Mouse (Mus musculus) adrenal gland, postnatal 36 days (tissue): ENCODE results near the gene Arhgap24. TPM values are rescaled to one million over a fixed set of nuclear protein-coding genes. Genes with fewer than 3 reads are reported as not detected.

Source experiments
- DNase-seq, 2 experiments: peaks; one replicate each; pipeline ENCODE4 v3.0.0; 2021; ENCODE audit warnings: mixed read lengths in 1 of 2
- total RNA-seq, 2 experiments: library from RNA; stranded (reverse); gene quantifications; 2 replicates each; pipeline ENCODE4 v1.2.3; 2021

Gene Arhgap24
- total RNA-seq, 2 experiments from 2014 or later, result 11.7 to 16.0 TPM

DNA sequence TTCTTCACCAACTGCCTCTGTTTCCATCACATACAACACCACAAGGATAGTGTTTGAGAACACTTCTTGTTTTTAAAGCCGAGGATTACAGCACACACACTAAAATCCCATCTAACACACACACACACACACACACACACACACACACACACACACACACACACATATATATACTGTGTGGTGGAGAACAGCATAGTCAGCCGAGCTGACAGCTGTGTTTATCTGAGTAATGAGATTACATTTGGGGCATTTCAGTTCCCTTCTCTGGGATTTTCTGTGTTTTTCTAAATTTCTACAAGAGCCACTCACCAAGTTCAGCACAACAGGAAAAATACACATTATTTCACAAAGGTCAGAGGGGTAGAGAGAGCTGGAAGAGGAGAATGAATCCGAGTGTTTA, 96.5 kb downstream of the Arhgap24 start:
- no peak for DNase-seq

DNA sequence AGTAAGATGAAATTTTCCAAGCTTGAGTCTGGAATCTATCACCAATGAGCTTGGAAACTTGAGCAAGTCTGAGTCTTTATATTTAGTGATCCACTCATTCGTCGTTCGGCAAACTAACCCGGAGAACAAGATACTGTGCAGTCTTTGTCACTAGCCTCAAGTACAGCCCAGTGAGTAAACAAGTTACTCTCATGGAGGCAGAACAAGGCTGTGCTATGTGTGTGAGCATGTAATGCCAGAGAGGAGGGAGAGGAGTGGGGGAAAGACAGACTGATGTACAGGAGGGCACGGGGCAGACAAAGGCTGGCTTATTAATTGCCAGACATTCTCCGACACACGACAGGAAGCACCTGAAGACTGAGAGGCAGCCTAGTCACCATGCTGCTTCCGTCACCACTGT, 97.2 kb downstream of the Arhgap24 start:
- no peak for DNase-seq

DNA sequence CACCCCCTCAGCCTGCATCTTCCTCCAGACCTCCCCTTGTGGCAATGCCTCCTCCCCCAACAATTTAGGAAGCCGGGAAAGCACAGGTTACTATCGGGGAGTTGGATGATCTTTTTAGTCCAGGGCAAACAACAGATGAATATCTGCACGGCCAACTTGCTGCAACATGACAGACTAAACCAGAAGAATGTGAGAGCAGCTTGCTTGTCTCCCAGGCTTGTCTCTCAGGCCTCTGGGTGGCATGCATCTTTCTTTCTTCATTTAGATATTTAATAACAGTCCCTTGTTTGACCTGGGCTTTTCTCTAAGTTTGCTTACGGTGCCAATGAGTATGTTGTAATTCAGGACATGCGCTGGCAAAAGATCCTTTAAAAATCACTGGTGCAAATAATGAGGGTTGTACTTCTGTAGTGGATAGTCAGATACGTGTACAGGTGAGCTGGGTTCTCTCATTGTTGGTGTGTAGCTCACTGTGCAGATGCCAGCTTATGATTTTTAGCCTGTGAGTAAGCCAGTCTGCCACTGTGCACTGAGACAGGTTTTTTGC, 101.7 kb downstream of the Arhgap24 start:
- no peak for DNase-seq

DNA sequence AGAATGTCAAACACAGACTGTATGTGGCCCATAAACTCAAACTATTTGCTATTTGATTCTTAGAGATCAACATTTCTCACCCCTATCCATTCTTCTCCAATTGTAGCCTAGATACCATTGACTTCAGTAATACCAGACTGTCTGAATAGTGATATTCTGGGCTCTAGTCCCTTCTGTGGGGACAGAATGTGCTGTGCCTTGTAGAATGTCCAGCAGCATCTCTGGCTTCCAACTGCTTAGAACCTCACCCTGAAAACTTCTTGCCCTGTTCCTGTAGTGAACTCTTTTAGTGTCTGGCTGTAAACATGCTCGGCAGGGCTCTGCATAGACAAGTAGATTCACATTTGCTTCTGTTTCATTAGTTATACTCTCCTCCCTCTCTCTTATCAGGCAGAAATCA, 110.2 kb downstream of the Arhgap24 start:
- DNase-seq, result no peak

DNA sequence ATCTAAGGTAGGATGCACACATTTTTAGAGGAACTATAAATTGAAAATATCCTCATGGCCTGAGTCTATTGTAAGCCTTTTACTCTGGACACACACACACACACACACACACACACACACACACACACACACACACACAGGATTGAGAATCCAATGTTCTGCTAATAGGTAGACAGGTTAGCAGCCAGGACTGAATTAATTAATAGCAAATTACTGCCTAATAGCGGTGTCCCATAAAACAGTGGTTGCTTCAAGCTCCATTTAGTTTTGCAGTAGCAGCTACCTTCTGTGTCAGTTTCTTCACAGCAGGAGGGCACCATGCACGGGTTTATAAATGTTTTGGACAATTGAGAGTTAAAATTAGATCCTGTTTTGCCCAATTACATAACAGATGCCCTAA, 111.9 kb downstream of the Arhgap24 start:
- DNase-seq, result no peak

DNA sequence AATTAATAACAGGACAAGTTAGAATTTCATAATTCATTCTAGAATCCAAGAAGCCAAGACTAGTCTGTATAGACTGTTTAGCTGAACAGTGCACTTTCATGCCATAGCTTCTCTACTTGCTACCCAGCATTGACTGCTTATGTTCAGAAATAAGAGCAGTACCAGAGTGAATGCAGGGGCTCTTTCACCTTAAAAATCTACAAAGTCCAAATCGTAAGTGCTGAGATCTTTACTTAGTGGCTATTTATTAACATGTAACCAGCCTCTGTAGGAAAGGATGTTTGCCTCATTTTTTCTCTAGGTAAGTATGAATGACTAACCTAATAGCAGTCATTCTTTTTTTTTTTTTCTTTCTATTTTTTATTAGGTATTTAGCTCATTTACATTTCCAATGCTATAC, 117.9 kb downstream of the Arhgap24 start:
- no peak for DNase-seq

DNA sequence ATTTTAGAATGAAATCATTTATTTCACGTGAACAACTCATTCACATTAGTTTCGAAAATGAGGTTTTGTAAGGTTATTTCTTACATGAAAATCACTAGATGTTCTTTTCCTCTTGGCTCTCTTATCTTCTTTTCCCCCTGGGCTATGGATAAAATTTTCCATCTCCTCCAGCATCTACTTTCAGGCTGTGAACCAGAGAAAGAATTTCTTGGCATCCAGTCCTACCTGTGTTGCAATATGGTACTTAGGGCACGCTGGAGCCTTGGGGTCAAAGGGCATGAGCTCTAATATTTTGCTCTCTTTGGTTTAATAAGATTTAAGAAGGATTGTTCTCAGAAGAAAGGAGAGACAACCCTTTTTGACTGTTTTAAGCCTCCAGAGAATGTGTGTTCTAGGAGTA, 132.4 kb downstream of the Arhgap24 start:
- peak in 1 of 2 experiments; percentile 37 for DNase-seq

DNA sequence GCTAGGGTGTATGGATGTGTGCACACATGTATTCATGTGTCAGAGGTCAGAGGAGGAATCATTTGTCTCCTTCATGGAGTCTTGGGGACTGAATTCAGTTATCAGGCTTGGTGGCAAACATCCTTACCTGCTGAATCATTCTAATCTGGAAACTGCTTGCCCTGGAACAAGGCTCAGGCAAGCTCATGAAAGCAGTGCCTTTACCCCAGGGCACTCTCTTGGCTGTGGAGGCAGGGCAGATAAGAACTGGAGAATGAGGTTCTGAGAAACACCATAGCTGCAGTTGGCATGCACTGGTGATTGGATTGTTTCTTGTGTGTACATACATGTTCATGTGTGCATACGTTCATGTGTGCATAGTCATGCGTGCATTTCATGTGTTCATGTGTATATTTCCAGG, 132.9 kb downstream of the Arhgap24 start:
- DNase-seq, result no peak

DNA sequence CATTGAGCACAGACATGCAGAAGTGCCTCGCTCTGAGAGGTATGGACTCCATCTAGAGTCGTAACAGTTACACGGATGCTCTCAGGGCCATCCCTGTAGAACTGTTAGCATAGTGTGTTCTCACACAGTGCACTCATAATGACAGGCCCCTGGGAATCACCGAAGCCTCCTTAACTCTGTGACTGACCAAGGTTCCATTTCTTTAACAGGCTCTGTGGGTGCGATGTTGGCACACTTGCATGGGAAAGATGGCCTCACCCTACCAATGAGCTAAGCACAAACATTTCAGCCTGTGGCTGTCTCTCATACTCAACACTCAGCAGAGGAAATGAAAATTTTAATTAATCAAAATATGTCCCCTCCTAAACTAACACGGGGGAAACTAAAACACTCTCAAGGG, 134.1 kb downstream of the Arhgap24 start:
- no peak for DNase-seq

DNA sequence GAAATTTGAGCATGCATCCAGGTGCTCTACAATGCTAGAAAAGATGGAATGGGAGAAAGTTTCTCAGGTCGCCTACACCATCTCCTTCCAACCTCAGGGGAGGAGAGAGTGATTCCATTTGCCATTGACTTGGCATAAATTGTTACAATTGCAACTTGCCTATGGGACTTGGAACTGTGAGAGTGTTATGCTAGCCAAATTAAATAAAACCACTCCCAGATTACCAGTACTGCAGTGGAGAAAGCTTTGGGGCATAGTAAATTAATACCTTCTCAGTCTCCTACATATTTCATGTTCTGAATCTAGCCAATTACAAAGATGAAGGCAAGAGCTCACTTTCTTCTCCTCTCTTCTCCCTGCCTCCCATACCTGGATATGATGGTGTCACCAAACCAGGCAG, 139.8 kb downstream of the Arhgap24 start:
- no peak for DNase-seq

DNA sequence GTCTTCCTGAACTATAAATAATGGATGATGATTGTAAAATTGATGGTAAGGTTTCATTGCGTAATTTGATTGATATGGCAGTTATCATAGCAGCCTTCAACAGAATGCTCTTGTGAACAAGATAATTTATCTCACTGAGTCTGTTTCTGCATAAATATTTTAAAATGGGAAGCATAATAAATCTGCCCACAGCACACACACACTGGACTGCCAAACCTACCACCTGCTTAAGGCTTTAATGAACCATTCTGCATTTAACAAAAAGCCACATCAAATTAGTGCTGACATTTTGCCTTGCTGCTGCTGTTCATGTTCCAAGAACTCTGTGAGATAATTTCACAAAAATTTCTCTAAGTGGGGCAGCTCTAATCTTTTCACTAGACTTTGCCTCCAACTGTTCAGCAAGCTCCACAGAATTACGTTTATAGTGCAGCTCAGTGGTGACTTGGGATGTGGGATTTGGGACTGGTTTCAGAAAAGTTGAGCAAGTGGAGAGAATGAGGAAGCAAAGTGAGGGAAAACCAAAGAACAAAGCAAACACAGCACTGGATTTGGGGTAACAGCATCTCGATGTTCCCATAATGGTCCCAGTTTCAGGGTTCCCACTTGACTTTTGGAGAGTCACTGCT, 142.7 kb downstream of the Arhgap24 start:
- DNase-seq, result no peak

DNA sequence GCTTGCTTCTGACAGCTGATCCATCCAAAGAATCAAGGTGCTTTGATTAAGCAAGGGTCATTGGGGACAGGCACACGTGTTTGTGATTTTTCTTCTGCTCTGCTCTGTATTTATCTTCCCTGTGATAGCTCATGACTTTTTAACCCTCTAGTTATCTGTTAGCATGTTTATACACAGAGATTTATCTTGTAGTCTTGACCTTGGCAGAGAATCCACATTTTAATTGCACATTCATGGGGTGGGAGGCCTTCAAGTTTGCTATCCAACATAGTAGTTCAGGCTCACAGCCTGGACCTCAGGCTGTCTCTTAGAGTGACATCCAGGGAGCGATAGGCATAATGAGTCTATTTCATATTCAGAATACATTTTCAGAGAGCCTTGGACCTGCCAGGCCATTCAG, 145.5 kb downstream of the Arhgap24 start:
- no peak for DNase-seq

DNA sequence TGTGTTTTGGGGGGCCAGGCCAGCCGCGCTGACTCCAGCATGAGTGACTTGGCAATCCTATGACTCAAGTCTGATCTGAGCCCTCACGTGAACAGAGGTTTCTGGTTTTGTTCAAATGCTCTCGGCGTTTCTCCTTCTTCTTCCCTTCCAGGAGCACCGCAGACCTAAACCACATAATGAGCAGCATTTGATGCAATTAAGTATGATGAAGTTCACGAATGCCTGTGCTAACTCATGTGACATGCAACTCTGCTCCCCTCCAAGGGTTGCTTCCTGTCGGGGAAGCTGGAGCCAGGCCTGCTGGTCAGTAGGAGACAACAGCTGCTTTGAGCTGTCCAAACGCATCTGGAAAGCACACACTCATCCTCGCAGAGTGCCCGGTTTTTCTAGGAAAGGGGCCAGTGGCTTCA, 148.2 kb downstream of the Arhgap24 start:
- DNase-seq, result no peak

DNA sequence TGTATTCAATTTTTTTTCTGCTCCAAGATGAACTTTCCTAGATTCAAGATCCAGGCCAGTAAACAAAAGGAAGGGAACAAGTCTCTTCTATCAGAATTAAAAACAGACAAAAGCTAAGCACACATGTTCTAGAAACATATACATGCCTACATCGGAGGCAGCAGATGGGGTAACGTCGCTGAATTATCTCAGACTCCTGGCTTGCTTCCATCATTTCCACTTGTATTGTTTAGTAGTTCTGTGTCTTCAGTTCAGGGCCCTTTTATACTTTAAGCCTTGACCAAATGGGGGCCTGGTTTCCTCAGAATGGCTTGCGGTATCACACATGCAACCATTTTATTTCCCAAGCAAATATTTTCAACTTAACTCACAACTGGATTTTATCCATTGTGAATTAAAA, 154.4 kb downstream of the Arhgap24 start:
- no peak for DNase-seq

DNA sequence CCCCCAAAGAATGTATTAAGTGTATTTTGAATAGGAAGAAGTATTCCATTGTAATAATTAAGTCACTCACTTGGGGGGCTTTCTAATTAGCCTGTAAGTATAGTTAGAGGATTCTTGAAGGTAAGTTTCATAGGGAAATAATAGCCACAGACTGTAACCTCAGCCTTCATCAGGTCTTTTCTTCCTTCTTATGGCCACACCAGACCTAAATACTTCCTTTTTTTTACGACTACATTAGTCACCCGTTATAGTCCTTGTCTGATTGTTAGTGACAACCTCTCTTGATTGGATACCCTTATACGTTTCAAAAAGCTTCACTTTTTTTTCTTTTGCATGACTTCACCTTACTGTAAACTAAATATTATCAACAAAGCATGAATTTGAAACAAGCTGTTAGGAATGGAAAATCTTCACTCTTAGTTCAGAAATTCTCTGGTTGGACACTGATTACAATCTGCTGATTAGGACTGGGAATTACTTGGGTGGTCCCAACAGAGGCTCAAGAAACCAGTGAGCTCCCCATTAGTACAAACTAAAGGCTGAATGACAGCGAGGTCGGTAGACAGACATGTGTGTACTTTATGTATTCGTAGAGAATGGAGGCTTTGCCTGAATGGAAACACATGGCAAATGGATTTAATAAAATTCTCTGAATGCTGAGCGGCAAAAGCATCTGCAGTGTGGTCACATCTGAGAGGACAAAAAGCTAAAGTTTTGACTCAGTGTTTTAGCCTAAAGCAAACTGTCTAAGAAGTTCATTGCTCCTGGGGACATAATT, 158.8 kb downstream of the Arhgap24 start:
- DNase-seq, result no peak

DNA sequence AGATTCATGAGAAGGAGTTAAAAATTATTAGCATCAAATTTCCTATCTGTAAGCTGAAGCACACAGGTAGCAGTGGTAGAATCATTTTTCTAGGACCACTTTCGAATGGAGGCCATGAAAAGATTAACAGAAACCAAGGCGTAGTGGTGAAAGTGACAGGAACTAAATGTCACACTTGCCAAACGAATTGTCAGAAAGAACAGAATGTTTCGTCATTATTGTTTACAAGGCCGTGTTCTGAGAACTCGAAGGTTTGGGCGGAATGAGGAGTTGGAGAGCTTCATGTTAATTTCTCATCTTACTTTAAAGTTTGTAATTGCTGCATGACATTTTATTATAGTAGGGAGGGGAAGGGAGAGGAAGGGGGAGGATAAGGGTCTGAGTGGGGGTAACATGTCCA, 162.2 kb downstream of the Arhgap24 start:
- no peak for DNase-seq

DNA sequence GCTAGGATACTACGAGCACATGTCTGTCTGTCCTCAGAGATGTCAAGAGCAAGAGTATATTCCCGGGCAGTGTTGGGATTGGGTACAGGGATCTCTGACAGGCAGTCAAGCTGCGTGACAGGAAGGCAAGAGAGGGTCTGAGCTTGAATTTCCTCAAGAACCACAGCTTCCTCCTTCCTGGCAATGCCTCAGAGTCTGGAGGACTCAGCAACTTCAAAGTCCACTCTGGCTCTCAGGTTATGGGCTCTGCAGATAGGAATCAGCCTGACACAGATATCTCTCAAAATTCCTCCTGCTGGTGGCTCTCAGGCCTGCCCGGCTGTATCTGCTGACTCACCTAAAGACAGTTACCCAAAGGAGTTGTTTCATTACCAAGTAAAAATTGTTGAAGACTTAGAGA, 162.6 kb downstream of the Arhgap24 start:
- no peak for DNase-seq

DNA sequence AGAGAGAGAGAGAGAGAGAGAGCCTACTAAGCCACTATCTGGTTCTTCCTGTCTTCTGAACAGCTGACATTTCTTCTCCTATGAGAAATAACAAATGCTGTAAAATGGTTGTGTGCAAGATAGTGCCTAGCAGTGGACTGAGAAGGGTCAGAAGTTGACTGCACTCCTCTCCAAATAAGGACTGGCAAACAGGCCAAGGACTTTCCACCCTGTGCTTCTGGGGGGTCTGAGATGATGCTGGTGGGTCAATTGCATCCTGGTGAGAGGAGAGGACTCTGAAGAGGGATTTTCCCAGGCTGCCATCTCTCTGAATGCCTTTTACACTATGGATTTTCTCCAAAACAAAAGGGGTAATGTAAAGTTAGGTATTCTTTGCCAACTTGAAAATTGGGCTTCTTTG, 177.9 kb downstream of the Arhgap24 start:
- DNase-seq, result no peak

DNA sequence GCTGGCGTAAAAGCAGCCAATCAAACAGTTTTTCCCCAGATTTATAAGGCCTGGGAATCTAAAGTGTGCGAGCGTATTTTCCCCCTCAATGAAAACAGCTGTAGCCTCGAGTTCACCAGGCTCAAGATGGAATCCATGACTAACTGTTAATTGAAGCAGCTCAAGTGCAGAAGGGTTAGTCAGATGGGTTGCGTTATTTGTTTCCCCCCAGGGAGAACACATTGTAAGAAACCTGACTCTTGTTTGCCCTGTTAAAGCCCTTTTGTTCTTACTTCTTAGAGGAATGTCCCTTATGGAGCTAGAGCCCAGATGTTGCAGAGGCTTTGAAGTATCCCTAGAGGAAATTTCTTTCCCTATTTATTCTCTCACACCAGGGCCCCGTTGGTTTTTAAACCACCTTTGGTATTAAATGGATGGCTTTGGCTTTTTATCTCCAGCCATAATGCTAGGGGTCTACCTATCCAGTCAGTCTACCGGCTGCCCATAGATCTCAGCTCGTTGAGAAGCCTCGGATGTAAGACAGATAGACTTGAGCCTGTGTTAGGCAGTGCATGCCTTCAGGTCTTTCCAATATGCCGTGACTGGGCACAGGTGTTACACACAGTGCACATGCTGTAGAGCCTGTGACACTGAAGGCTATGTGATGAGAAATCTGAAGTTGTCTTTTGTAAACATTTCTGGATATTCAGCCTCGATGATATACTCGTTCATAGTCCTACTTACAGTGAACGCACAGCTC, 184.0 kb downstream of the Arhgap24 start:
- DNase-seq, result no peak

DNA sequence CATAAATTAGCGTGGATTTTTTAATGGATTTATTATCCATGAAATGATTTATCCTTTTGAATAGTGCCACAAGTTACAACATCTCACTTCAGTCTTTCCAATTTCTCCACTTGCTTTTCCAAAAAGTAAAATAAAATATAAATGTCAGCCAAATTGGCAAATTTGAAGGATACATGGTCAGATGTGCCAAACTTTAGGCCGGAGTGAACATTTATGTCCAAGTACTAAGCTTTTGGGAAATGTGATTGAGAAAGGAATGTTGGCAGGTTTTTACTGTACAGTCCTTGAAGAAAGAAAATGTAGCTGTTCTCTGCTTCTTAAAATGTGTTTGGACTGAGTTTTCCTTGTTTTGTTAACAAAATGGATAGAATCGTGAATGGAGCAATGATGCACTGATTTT, 185.7 kb downstream of the Arhgap24 start:
- DNase-seq, result no peak

DNA sequence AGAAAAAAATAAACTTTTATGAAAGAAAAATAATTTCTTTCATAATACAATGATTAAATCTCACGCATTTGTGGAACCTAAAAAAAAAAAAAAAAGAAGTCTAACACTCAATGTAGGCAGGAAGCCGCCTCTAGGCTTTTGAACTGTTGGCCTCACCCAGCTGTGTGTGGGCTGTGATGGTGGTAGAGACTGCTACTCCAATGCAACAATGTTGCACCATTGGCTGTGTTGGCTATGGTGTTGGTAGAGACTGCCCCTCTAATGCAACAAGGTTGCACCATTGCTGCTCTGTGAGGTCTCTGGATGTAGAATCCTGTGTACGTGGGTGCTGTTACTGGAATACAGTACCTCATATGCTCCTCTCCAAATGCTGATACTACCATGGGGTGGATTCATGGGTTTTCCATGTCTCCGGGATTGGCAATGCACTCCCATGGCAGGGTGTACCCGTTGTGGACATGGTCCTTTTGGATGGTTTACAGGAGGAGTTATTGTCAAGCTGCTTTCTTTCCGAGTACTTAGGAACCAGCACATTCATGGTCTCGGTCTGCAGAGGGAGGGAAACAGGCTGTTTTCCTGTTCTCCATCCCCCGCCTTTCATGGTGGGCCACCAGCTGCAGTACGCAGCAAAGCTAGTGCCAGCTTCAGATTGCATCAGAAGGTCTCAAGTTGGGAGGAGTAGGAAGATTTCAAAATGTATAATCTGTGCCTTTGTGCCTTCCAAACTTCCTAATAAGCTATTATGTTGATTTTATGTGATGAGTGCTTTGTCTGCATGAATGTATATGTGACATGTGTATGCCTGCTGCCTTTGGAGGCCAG, 186.8 kb downstream of the Arhgap24 start:
- DNase-seq, result no peak

DNA sequence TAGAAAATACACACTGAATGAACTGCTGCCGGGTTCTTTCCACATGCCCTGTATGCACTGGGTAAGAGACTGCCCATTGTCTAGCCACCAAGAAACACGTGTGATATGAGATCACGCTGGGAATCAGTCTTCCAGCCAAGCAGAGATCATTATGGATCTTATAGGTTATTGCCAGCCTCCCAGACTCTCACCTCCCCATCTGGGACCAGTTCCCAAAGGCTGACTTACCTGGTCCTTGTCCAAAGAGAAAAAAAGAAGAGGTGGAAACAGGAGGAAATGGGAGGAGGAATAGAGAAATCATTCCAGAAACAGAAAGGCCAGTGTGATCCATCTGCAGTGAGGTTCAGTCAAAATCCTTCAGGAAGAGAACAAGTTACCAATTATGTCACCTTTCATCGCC, 189.0 kb downstream of the Arhgap24 start:
- DNase-seq, result no peak
